Mouse (Mus musculus) liver, postnatal 0 days (tissue): ENCODE measurements at regions not wholly inside any gene's neighbourhood (a gene's known extent, or its start where the extent isn't known, plus 50 kb on each side); places are given as distances from the start of the nearest gene placed in this dataset.

Experiments used
- ATAC-seq: fragments of 200-750 bp; cut with Nextera tagmentation; 2 replicates; pipeline ENCODE4 v1.8.0; 2017; ENCODE audit warnings: mild to moderate bottlenecking, moderate library complexity
- DNase-seq: peaks from one replicate; pipeline ENCODE4 v3.0.0-alpha.2; 2016
- H3K27ac ChIP-seq: fragments of 300-500 bp; sonication (generic); 2 replicates; pipeline ENCODE4 v1.5.1; 2014; ENCODE audit warnings: antibody characterized with exemption, moderate library complexity, mild to moderate bottlenecking, low read depth
- H3K27me3 ChIP-seq: fragments of 300-500 bp; sonication (generic); 2 replicates; pipeline ENCODE4 v1.6.1; 2014; ENCODE audit warnings: low read length, control low read depth, mixed read lengths; ENCODE audit not compliant: insufficient read depth
- H3K36me3 ChIP-seq: fragments of 300-500 bp; sonication (generic); replicated peaks from 2 replicates; pipeline ENCODE4 v1.6.1; 2014; ENCODE audit warnings: mild to moderate bottlenecking, control low read depth, low read length, moderate library complexity, mixed read lengths; ENCODE audit not compliant: insufficient read depth
- H3K4me1 ChIP-seq: fragments of 300-500 bp; sonication (generic); 2 replicates; pipeline ENCODE4 v1.6.1; 2014; ENCODE audit warnings: antibody characterized with exemption, mild to moderate bottlenecking, control low read depth; ENCODE audit not compliant: insufficient read depth
- H3K4me2 ChIP-seq: fragments of 300-500 bp; sonication (generic); 2 replicates; pipeline ENCODE4 v1.6.1; 2014; ENCODE audit warnings: low read depth, mild to moderate bottlenecking, low read length, moderate library complexity, mixed read lengths
- H3K4me3 ChIP-seq: fragments of 300-500 bp; sonication (generic); 2 replicates; pipeline ENCODE4 v1.5.1; 2014; ENCODE audit warnings: low read depth, low read length
- H3K9ac ChIP-seq: fragments of 300-500 bp; sonication (generic); replicated peaks from 2 replicates; pipeline ENCODE4 v1.6.1; 2014; ENCODE audit warnings: mild to moderate bottlenecking, moderate library complexity
- H3K9me3 ChIP-seq: fragments of 300-500 bp; sonication (generic); 2 replicates; pipeline ENCODE4 v1.6.1; 2016; ENCODE audit warnings: mild to moderate bottlenecking, control low read depth, low read length, mixed read lengths
- CTCF ChIP-seq: sonication (generic); IDR thresholded peaks from 2 replicates; pipeline ENCODE4 v1.5.1; 2016; ENCODE audit warnings: antibody characterized with exemption, low read depth
- EP300 ChIP-seq: IDR thresholded peaks from 2 replicates; pipeline ENCODE4 v1.6.1; 2016; ENCODE audit warnings: antibody characterized with exemption, low read depth, mild to moderate bottlenecking
- WGBS: fragments of 180-500 bp; shearing (Covaris S2); extraction: QIAGEN DNeasy Blood & Tissue Kit; methylation state at CpG from one replicate; pipeline ENCODE4 v1.1.7; 2014; ENCODE audit not compliant: insufficient replicate concordance; 5-methylcytosine and 5-hydroxymethylcytosine counted together

DNA sequence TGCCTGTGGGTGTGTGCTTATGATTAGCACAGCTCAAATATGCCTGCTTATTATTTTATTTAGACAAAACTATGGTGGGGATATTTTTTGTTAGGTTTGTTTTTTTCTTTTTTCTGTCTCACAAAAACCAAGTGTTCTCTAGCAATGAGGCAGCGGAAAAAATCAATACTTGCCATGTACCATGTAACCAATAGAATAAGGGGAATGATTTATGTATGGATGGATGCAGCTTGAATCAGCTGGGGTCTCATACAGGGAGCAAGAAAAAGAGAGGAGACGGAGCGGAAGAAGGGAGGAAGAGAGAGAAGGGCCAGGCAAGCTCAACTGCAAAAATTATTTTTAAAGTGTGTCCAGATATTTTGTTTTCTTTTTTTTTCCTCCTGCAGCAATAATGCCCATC, 97.2 kb upstream of the Ccdc85a start:
- H3K4me3 ChIP-seq, result no peak overlapping the region
- no peaks in the 10 kb centered on the region for H3K4me1 ChIP-seq
- no peaks in the 10 kb centered on the region for H3K9me3 ChIP-seq
- no peak for DNase-seq
- no peak overlapping the region for H3K9ac ChIP-seq
- H3K27ac ChIP-seq, result no peak overlapping the region
- TF ChIP-seq EP300 (no peak), CTCF (no peak)
- WGBS, result 68% methylated on average over 3 of the region's 3 CpGs
- H3K4me2 ChIP-seq, result no peak overlapping the region
- ATAC-seq, result no peak
- H3K36me3 ChIP-seq, result no peaks in the 10 kb centered on the region
- no peaks in the 10 kb centered on the region for H3K27me3 ChIP-seq

DNA sequence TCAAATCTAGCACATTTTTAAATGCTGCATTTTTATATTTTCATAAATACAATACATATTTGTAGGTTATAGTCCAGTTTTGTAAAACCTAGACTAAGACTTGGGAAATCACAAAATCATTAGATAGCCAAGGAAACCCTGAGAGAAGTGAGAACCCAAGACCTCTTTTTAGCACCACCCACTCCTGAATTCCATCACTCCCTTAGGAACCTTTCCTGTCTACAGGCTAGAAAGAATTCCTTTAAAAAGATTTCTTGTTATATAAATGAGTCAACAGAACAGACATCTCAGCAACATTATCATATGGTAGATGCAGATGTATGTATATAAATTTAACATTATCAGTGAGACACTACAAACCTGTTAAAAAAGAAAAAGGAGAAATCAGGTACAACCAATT, 86.6 kb upstream of the Ccdc85a start:
- no peaks in the 10 kb centered on the region for H3K9me3 ChIP-seq
- H3K27me3 ChIP-seq, result no peaks in the 10 kb centered on the region
- no peak overlapping the region for H3K9ac ChIP-seq
- H3K4me1 ChIP-seq, result no peaks in the 10 kb centered on the region
- no peak for TF ChIP-seq EP300
- no peak for TF ChIP-seq CTCF
- H3K4me3 ChIP-seq, result no peak overlapping the region
- no peak for DNase-seq
- H3K36me3 ChIP-seq, result no peaks in the 10 kb centered on the region
- H3K27ac ChIP-seq, result no peak overlapping the region
- H3K4me2 ChIP-seq, result no peak overlapping the region
- ATAC-seq, result no peak

DNA sequence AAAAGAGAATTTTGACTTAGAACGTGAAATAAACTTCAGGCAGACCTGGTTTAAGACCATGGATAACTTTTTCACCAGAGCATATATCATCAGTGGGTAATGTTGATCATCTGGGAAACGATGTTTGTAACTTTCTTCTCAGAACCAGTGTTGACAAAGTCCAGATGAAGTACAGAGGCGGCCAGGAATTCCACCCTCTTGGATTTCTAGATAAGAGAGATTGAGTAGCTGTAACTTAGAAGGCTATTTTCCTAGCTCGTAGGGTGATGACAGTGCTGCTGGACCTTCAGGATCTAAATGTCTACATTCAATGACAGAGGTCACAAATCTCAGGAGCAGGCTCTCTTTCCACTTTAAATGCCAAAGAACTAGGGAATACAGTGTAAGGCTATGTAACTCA, 85.2 kb upstream of the Ccdc85a start:
- Histone ChIP-seq H3K4me3 (no peak overlapping the region), H3K9me3 (no peaks in the 10 kb centered on the region), H3K36me3 (no peaks in the 10 kb centered on the region), H3K4me1 (no peaks in the 10 kb centered on the region), H3K27ac (no peak overlapping the region), H3K27me3 (no peaks in the 10 kb centered on the region), H3K9ac (no peak overlapping the region), H3K4me2 (no peak overlapping the region)
- TF ChIP-seq CTCF (no peak), EP300 (no peak)
- WGBS, result 61% methylated on average over 4 of the region's 4 CpGs
- ATAC-seq (no peak), DNase-seq (no peak)

DNA sequence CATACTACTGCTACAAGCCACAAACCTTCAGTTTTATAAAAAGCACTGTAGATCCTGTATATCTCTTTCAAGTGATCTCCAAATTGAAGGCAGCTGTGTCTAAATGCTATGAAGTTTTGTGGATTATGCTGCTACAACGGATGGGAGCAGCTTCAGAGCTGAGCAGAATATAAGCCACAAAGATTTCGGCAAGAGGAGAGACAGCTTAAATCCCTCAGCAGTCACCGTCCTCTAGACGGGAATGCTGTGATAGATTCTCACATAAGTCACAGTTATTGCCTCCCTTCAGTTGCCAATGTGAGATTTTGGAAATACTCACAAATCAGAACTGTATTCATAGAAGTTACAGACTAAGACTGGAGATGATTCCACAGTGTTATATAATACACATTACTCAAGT, 76.3 kb upstream of the Ccdc85a start:
- ATAC-seq (no peak), DNase-seq (no peak)
- 72% methylated on average over 4 of the region's 4 CpGs for WGBS
- Histone ChIP-seq H3K9me3 (no peaks in the 10 kb centered on the region), H3K27ac (no peak overlapping the region), H3K27me3 (no peaks in the 10 kb centered on the region), H3K4me1 (no peaks in the 10 kb centered on the region), H3K4me2 (no peak overlapping the region), H3K9ac (no peak overlapping the region), H3K4me3 (no peak overlapping the region), H3K36me3 (no peaks in the 10 kb centered on the region)
- TF ChIP-seq CTCF (no peak), EP300 (no peak)

DNA sequence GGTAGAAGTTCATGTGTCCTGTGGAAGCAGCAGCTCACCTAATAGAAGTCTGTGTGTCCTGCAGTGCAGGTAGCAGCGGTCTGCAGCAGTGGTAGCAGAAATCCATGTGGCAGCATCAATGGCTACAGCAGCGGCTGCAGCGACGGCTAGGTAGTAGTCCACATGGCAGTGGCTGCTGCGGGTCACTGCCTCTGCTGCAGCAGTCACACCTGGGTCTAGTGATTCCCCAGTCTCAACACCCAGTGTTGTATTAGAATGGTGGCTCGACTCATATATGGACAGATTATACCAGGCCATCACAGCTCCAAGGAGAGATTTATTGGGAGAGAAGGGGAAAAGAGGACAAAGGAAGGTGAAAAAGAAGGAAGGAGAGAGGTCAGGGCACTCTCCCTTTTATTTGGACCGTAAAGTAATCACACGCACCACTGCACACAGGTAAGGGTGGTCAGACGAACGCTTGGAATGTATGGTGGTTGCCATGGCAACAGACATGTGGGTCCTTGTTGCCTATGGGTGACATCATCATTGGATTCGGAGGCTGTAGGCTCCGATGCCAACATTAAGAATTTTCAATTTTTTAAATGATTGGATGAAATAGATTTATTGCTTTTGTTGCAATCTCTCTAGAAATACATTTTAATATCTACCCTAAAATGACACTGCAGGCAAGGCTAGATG, 71.2 kb upstream of the Ccdc85a start:
- H3K9ac ChIP-seq, result no peak overlapping the region
- ATAC-seq (no peak), DNase-seq (no peak)
- H3K4me1 ChIP-seq, result no peaks in the 10 kb centered on the region
- H3K9me3 ChIP-seq, result no peaks in the 10 kb centered on the region
- H3K27ac ChIP-seq, result no peak overlapping the region
- TF ChIP-seq EP300 (no peak), CTCF (no peak)
- H3K4me3 ChIP-seq, result no peak overlapping the region
- no peak overlapping the region for H3K4me2 ChIP-seq
- H3K27me3 ChIP-seq, result no peaks in the 10 kb centered on the region
- H3K36me3 ChIP-seq, result no peaks in the 10 kb centered on the region
- 84% methylated on average over 12 of the region's 12 CpGs for WGBS

DNA sequence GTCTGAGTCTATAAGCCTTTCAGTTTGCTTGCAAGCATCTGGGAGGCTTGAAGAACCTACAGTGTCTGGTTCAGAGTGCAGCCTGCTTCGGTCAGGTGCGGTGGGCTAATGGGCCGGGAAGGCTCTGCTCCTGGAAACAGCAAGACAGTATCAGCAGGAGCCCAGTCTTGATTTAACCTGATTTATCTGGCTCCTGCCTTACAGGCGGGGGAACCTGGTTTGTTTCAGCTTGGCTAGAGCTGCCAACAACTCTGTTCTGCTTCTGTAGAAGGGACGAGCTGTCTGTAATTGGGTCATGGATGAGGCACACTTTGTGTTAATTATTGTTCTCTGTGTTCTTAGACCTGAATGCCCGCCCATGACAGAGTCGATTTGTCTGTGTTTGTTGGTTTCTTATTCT, 65.3 kb upstream of the Ccdc85a start:
- Histone ChIP-seq H3K4me2 (no peak overlapping the region), H3K9ac (no peak overlapping the region), H3K36me3 (no peaks in the 10 kb centered on the region), H3K4me3 (no peak overlapping the region), H3K4me1 (no peaks in the 10 kb centered on the region), H3K27ac (no peak overlapping the region), H3K9me3 (no peaks in the 10 kb centered on the region), H3K27me3 (no peaks in the 10 kb centered on the region)
- ATAC-seq, result no peak
- 80% methylated on average over 7 of the region's 7 CpGs for WGBS
- DNase-seq, result no peak
- TF ChIP-seq CTCF (no peak), EP300 (no peak)

DNA sequence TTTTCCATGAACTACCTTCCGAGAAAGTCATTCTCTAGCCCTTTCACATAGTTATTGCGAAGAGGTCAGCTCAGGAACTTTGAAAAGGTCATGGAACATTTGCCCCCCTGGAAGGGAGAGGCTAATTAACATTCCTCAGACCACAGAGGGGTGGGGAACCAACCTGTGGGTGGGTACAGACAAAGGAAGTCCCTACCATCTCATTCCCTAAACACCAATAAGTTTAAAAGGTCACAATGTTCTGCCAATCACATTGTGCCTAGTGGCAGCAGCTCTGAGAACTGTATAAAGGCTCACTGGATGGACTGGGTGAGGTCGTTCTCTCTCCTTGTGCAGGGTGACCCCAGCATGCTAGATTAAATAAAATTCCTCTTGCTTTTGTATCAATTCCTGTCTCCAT, 64.8 kb upstream of the Ccdc85a start:
- Histone ChIP-seq H3K9me3 (no peaks in the 10 kb centered on the region), H3K9ac (no peak overlapping the region), H3K27me3 (no peaks in the 10 kb centered on the region), H3K4me1 (no peaks in the 10 kb centered on the region), H3K27ac (no peak overlapping the region), H3K4me3 (no peak overlapping the region), H3K4me2 (no peak overlapping the region), H3K36me3 (no peaks in the 10 kb centered on the region)
- TF ChIP-seq EP300 (no peak), CTCF (no peak)
- WGBS, result 65% methylated on average over 3 of the region's 3 CpGs
- ATAC-seq (no peak), DNase-seq (no peak)
